Mouse (Mus musculus) heart, embryonic 12.5 days (tissue): ENCODE results near the gene Gm10974. TPM values are rescaled to one million over a fixed set of nuclear protein-coding genes. Genes with fewer than 3 reads are reported as not detected.
A peak's percentile ranks its signal among the peaks of the same experiment; 100 is the strongest.

Experiments
- ATAC-seq: fragments of 200-750 bp; cut with Nextera tagmentation; 2 replicates; pipeline ENCODE4 v1.8.0; 2017; ENCODE audit warnings: moderate TSS enrichment, moderate library complexity; ENCODE audit not compliant: insufficient number of reproducible peaks, low FRiP score
- H3K27ac ChIP-seq: fragments of 300-500 bp; sonication (generic); 2 replicates; pipeline ENCODE4 v1.5.1; 2016; ENCODE audit warnings: mild to moderate bottlenecking, moderate library complexity; ENCODE audit not compliant: poor library complexity, severe bottlenecking
- H3K27me3 ChIP-seq: fragments of 300-500 bp; sonication (generic); replicated peaks from 2 replicates; pipeline ENCODE4 v1.6.1; 2016; ENCODE audit warnings: mild to moderate bottlenecking, moderate library complexity
- H3K36me3 ChIP-seq: fragments of 300-500 bp; sonication (generic); 2 replicates; pipeline ENCODE4 v1.6.1; 2016; ENCODE audit warnings: mild to moderate bottlenecking, moderate library complexity
- H3K4me1 ChIP-seq: fragments of 300-500 bp; sonication (generic); replicated peaks from 2 replicates; pipeline ENCODE4 v1.6.1; 2016; ENCODE audit warnings: mild to moderate bottlenecking
- H3K4me2 ChIP-seq: fragments of 300-500 bp; sonication (generic); 2 replicates; pipeline ENCODE4 v1.6.1; 2016; ENCODE audit warnings: mild to moderate bottlenecking, moderate library complexity
- H3K4me3 ChIP-seq: fragments of 300-500 bp; sonication (generic); 2 replicates; pipeline ENCODE4 v1.5.1; 2016; ENCODE audit warnings: mild to moderate bottlenecking
- H3K9ac ChIP-seq: fragments of 300-500 bp; sonication (generic); 2 replicates; pipeline ENCODE4 v1.6.1; 2016; ENCODE audit warnings: mild to moderate bottlenecking, moderate library complexity
- H3K9me3 ChIP-seq: fragments of 300-500 bp; sonication (generic); replicated peaks from 2 replicates; pipeline ENCODE4 v1.6.1; 2016; ENCODE audit warnings: mild to moderate bottlenecking, moderate library complexity
- WGBS: fragments of 180-500 bp; shearing (Covaris S2); methylation state at CpG from one replicate; pipeline ENCODE4 v1.1.7; 2016; 5-methylcytosine and 5-hydroxymethylcytosine counted together
- polyA plus RNA-seq: library from polyadenylated mRNA; unstranded; fragments of >200 nt; fragmentation: Nextera tagmentation; extraction: Ambion mirVana; gene quantifications from 2 replicates; pipeline ENCODE4 v1.2.1, GENCODE M21; 2016

Gene Gm10974
- polyA plus RNA-seq, 1 experiment from 2014 or later, result not detected

GRCm38 (mm10) chr7:66385826-66386225 lies 20.1 kb downstream of the Gm10974 start:
- H3K27me3 ChIP-seq, result no peaks in the 10 kb centered on the region
- H3K36me3 ChIP-seq, result 0 out of 2 replicates have a peak, but pooled peaks cover under 1% of the 10 kb centered on the region
- H3K9ac ChIP-seq, result no peak overlapping the region
- no peak for ATAC-seq
- H3K4me3 ChIP-seq, result no peak overlapping the region
- H3K4me1 ChIP-seq, result 0 out of 2 replicates have a peak, but pooled peaks cover 6% of the 10 kb centered on the region
- no peak overlapping the region for H3K4me2 ChIP-seq
- no peaks in the 10 kb centered on the region for H3K9me3 ChIP-seq
- 91% methylated on average over 12 of the region's 12 CpGs for WGBS
- H3K27ac ChIP-seq, result no peak overlapping the region

- WGBS, result 88% methylated on average over 6 of the region's 6 CpGs
- Histone ChIP-seq H3K4me2 (no peak overlapping the region), H3K4me1 (0 out of 2 replicates have a peak, but pooled peaks cover 6% of the 10 kb centered on the region), H3K27ac (no peak overlapping the region), H3K36me3 (no peaks in the 10 kb centered on the region), H3K27me3 (no peaks in the 10 kb centered on the region), H3K9me3 (no peaks in the 10 kb centered on the region), H3K9ac (no peak overlapping the region), H3K4me3 (no peak overlapping the region)
- no peak for ATAC-seq
Measured at GRCm38 (mm10) chr7:66386411-66386810, 20.7 kb downstream of the Gm10974 start.

- Histone ChIP-seq H3K4me2 (peak overlapping the region; percentile 96), H3K36me3 (no peaks in the 10 kb centered on the region), H3K27ac (no peak overlapping the region), H3K27me3 (no peaks in the 10 kb centered on the region), H3K9ac (peak overlapping the region; percentile 88), H3K9me3 (no peaks in the 10 kb centered on the region), H3K4me3 (peak overlapping the region; percentile 69), H3K4me1 (0 out of 2 replicates have a peak, but pooled peaks cover 6% of the 10 kb centered on the region)
- 2% methylated on average over 13 of the region's 13 CpGs for WGBS
- no peak for ATAC-seq
Measured at GRCm38 (mm10) chr7:66387419-66387812, 21.7 kb downstream of the Gm10974 start.

GRCm38 (mm10) chr7:66387813-66388521 lies 22.3 kb downstream of the Gm10974 start, which contains the start of gene Lrrk1:
Gene Lrrk1 (minus strand): TSS chr7:66388350.
- Histone ChIP-seq H3K4me2 (peak within 1 kb of the TSS; percentile 96), H3K27ac (peak within 1 kb of the TSS; percentile 41), H3K4me1 (0 out of 2 replicates have a peak, but pooled peaks cover 6% of the 10 kb centered on the region), H3K4me3 (peak within 1 kb of the TSS; percentile 69), H3K9ac (peak within 1 kb of the TSS; percentile 88), H3K36me3 (no peaks in the 10 kb centered on the region), H3K9me3 (no peaks in the 10 kb centered on the region), H3K27me3 (no peaks in the 10 kb centered on the region)
- ATAC-seq, result peak; percentile 81
- under 1% methylated on average over 70 of the region's 70 CpGs for WGBS

- WGBS, result 9% methylated on average over 28 of the region's 28 CpGs
- ATAC-seq, result peak; percentile 69; the same call in 1 of the 2 replicates
Measured at GRCm38 (mm10) chr7:66388621-66389532, 23.2 kb downstream of the Gm10974 start.

GRCm38 (mm10) chr7:66397288-66397687 lies 31.6 kb downstream of the Gm10974 start:
- no peaks in the 10 kb centered on the region for H3K4me1 ChIP-seq
- WGBS, result 80% methylated on average over 3 of the region's 3 CpGs

More at GRCm38 (mm10) chr7:66388621-66389532, 23.2 kb downstream of the Gm10974 start:
- peak overlapping the region; percentile 41 for H3K27ac ChIP-seq
- no peaks in the 10 kb centered on the region for H3K9me3 ChIP-seq
- no peaks in the 10 kb centered on the region for H3K36me3 ChIP-seq
- H3K27me3 ChIP-seq, result no peaks in the 10 kb centered on the region
- H3K9ac ChIP-seq, result peak overlapping the region; percentile 88
- H3K4me2 ChIP-seq, result peak overlapping the region; percentile 96
- peak overlapping the region; percentile 69 for H3K4me3 ChIP-seq
- H3K4me1 ChIP-seq, result no peaks in the 10 kb centered on the region

GRCm38 (mm10) chr7:66401605-66402004 lies 35.9 kb downstream of the Gm10974 start:
- Histone ChIP-seq H3K9me3 (no peaks in the 10 kb centered on the region), H3K27me3 (no peaks in the 10 kb centered on the region), H3K4me2 (no peak overlapping the region), H3K9ac (no peak overlapping the region), H3K4me1 (peaks cover 25% of the 10 kb centered on the region), H3K36me3 (no peaks in the 10 kb centered on the region), H3K4me3 (no peak overlapping the region), H3K27ac (no peak overlapping the region)
- WGBS, result 63% methylated on average over 8 of the region's 8 CpGs
- ATAC-seq, result no peak

More at GRCm38 (mm10) chr7:66397288-66397687, 31.6 kb downstream of the Gm10974 start:
- H3K27me3 ChIP-seq, result no peaks in the 10 kb centered on the region
- no peaks in the 10 kb centered on the region for H3K36me3 ChIP-seq
- no peak overlapping the region for H3K9ac ChIP-seq
- H3K4me3 ChIP-seq, result no peak overlapping the region
- H3K9me3 ChIP-seq, result no peaks in the 10 kb centered on the region
- no peak overlapping the region for H3K4me2 ChIP-seq
- ATAC-seq, result no peak
- no peak overlapping the region for H3K27ac ChIP-seq

- 79% methylated on average over 5 of the region's 5 CpGs for WGBS
- Histone ChIP-seq H3K9me3 (no peaks in the 10 kb centered on the region), H3K36me3 (no peaks in the 10 kb centered on the region), H3K4me2 (no peak overlapping the region), H3K9ac (no peak overlapping the region), H3K4me1 (peaks cover 32% of the 10 kb centered on the region), H3K4me3 (no peak overlapping the region), H3K27ac (no peak overlapping the region), H3K27me3 (no peaks in the 10 kb centered on the region)
- no peak for ATAC-seq
Measured at GRCm38 (mm10) chr7:66402876-66403275, 37.2 kb downstream of the Gm10974 start.

GRCm38 (mm10) chr7:66404141-66404540 lies 38.4 kb downstream of the Gm10974 start:
- Histone ChIP-seq H3K9me3 (no peaks in the 10 kb centered on the region), H3K27me3 (no peaks in the 10 kb centered on the region), H3K4me1 (peaks cover 32% of the 10 kb centered on the region), H3K27ac (no peak overlapping the region), H3K9ac (no peak overlapping the region), H3K4me2 (no peak overlapping the region), H3K36me3 (no peaks in the 10 kb centered on the region), H3K4me3 (no peak overlapping the region)
- 59% methylated on average over 10 of the region's 10 CpGs for WGBS
- ATAC-seq, result no peak

GRCm38 (mm10) chr7:66404802-66405201 lies 39.1 kb downstream of the Gm10974 start:
- WGBS, result 64% methylated on average over 4 of the region's 4 CpGs
- no peaks in the 10 kb centered on the region for H3K36me3 ChIP-seq
- no peak for ATAC-seq
- no peaks in the 10 kb centered on the region for H3K9me3 ChIP-seq
- H3K4me1 ChIP-seq, result peaks cover 32% of the 10 kb centered on the region
- H3K9ac ChIP-seq, result no peak overlapping the region
- H3K4me3 ChIP-seq, result no peak overlapping the region
- no peaks in the 10 kb centered on the region for H3K27me3 ChIP-seq
- H3K27ac ChIP-seq, result no peak overlapping the region
- no peak overlapping the region for H3K4me2 ChIP-seq

GRCm38 (mm10) chr7:66405541-66405940 lies 39.8 kb downstream of the Gm10974 start:
- Histone ChIP-seq H3K4me1 (peaks cover 32% of the 10 kb centered on the region), H3K27me3 (no peaks in the 10 kb centered on the region), H3K36me3 (no peaks in the 10 kb centered on the region), H3K27ac (no peak overlapping the region), H3K9ac (0 out of 2 replicates have a peak overlapping the region, but pooled peaks have one; percentile 25), H3K4me2 (peak overlapping the region; percentile 29), H3K4me3 (no peak overlapping the region), H3K9me3 (no peaks in the 10 kb centered on the region)
- WGBS, result 20% methylated on average over 11 of the region's 11 CpGs
- no peak for ATAC-seq
